Mouse (Mus musculus): ENCODE results near the gene Ptma.

GRCm38 (mm10) chr1:86527599-86528486 lies 1.3 kb downstream of the Ptma start:
- no peak for TF ChIP-seq GATA1 (IDR thresholded peaks at IDR 0.05; ENCODE audit: borderline replicate concordance, low read length)
- TF ChIP-seq FLI1 (IDR thresholded peaks at IDR 0.05; ENCODE audit: low read length) = peak; percentile 9; the same call in 1 of the 2 replicates

All from megakaryocyte, embryonic 14.5 days (primary cell).